Comparison of ENCODE assay signal across 9 mouse cellular contexts in genomic region chr10:61272089-61272626, GRCm38 (mm10). TPM values are rescaled to one million over a fixed set of nuclear protein-coding genes. Genes with fewer than 3 reads are reported as not detected.
DNase-seq lines count a peak whose midpoint lies in the region; ATAC-seq and TF ChIP-seq lines count a peak whose summit lies in the region.
"Had no signal": no experiment of that assay in that cellular context is flagged by ENCODE, and none has a peak within 500 bp of the region (broad histone marks: within the 10 kb centered on the region; RNA-seq: fewer than 3 reads in every experiment).

No protein-coding gene starts in this region.

- peak overlapping the region; percentile 52 for H3K4me3 ChIP-seq in lung, embryonic 16.5 days (ENCODE audit: low read length)
- H3K4me3 ChIP-seq in small intestine, adult 2 months (ENCODE audit: low read depth, low read length), result no peak overlapping the region
- H3K4me3 ChIP-seq in left cerebral cortex, adult 2 months, result no peak overlapping the region

- intact Hi-C loops in heart, postnatal 14 days (cut with DNase I), result loop anchor here (5.0 kb wide), 1 partner anchor 55 kb away; no protein-coding TSS in a partner anchor
- intact Hi-C loops in left cerebral cortex, adult 2 months (cut with DNase I), result loop anchor here (5.0 kb wide), 1 partner anchor 60 kb away; no protein-coding TSS in a partner anchor

- no peak overlapping the region; the same call in 1 of the 2 replicates for H3K9ac ChIP-seq in lung, embryonic 16.5 days (ENCODE audit: low read length)

- WGBS in lung, embryonic 16.5 days, result 28% methylated on average over 8 of the region's 8 CpGs
- 51% methylated on average over 8 of the region's 8 CpGs for WGBS in small intestine, adult 2 months

- ATAC-seq in lung, embryonic 16.5 days (ENCODE audit: low read depth), result no peak

- no peak for DNase-seq in lung, postnatal 25 days (ENCODE audit: low spot score)
- peak; percentile 76 for DNase-seq in fibroblast of lung, adult 2 months (ENCODE audit: low read depth)
- DNase-seq in heart, postnatal 14 days, result peak; percentile 54 to 57
- DNase-seq in left cerebral cortex, adult 2 months (ENCODE audit: extremely low spot score in 1 of 2, low spot score in 2 of 2), result no peak
- DNase-seq in T-cell, adult 2 months (ENCODE audit: low spot score), result no peak
- DNase-seq: cerebellum, adult 11-12 months had no signal

- H3K27me3 ChIP-seq in lung, embryonic 16.5 days (ENCODE audit: control insufficient read depth, insufficient read depth, low read depth, low read length), result peaks cover 4% of the 10 kb centered on the region; the same call in 1 of the 2 replicates
- H3K27me3 ChIP-seq in small intestine, adult 2 months (ENCODE audit: control insufficient read depth, insufficient read depth, low read length), result peaks cover 7% of the 10 kb centered on the region; the same call in 1 of the 2 replicates

- no peaks in the 10 kb centered on the region for H3K9me3 ChIP-seq in lung, embryonic 16.5 days (ENCODE audit: control insufficient read depth, low read length)

- H3K36me3 ChIP-seq in lung, embryonic 16.5 days (ENCODE audit: control insufficient read depth, insufficient read depth, low read length), result no peaks in the 10 kb centered on the region
- H3K36me3 ChIP-seq in small intestine, adult 2 months (ENCODE audit: control insufficient read depth, insufficient read depth, low read length), result no peaks in the 10 kb centered on the region

- TF ChIP-seq CTCF in small intestine, adult 2 months (IDR thresholded peaks at IDR 0.05; ENCODE audit: extremely low read depth, insufficient read length, insufficient replicate concordance, low read depth, low read length), result no peak
- TF ChIP-seq CTCF in left cerebral cortex, adult 2 months (IDR thresholded peaks at IDR 0.05), result no peak

- peak overlapping the region; percentile 96 for H3K4me2 ChIP-seq in lung, embryonic 16.5 days (ENCODE audit: low read depth, low read length)

- TF ChIP-seq POLR2A in small intestine, adult 2 months (IDR thresholded peaks at IDR 0.05; ENCODE audit: low read depth, low read length), result no peak

- no peak overlapping the region for H3K27ac ChIP-seq in lung, embryonic 16.5 days (ENCODE audit: low read length)
- H3K27ac ChIP-seq in small intestine, adult 2 months (ENCODE audit: insufficient read depth, low read depth, low read length), result peak overlapping the region; percentile 14; the same call in 1 of the 2 replicates
- H3K27ac ChIP-seq in left cerebral cortex, adult 2 months, result no peak overlapping the region

- H3K4me1 ChIP-seq in lung, embryonic 16.5 days (replicated peaks; ENCODE audit: control insufficient read depth, insufficient read depth, low read length), result peaks cover 15% of the 10 kb centered on the region
- H3K4me1 ChIP-seq in small intestine, adult 2 months (ENCODE audit: control insufficient read depth, insufficient read depth, insufficient read length, low read length), result no peaks in the 10 kb centered on the region

RNA-seq across cellular contexts. Expression of gene Adamts14, which starts 1.1 kb away (rescaled TPM):
- polyA plus RNA-seq in lung, embryonic 16.5 days (2015; fragmentation: Nextera tagmentation; extraction: Ambion mirVana), result 2.6 and 2.7 TPM in 2 replicates
- total RNA-seq in heart, postnatal 14 days (2021), result 1 to 10 TPM; 3.5 to 4.3 TPM
- 1.3 and 1.8 TPM in 2 replicates for polyA plus RNA-seq in small intestine, adult 2 months (2012; rRNA removed)
- under 1 TPM; 0.20 to 0.30 TPM for total RNA-seq in left cerebral cortex, adult 2 months (2021)

RNA-seq across cellular contexts. Expression of gene Prf1, which starts 25.5 kb away (rescaled TPM):
- polyA plus RNA-seq in lung, embryonic 16.5 days (2015; fragmentation: Nextera tagmentation; extraction: Ambion mirVana), result 0.06 TPM in 1 of 2 replicates, not detected in the other
- total RNA-seq in heart, postnatal 14 days (2021), result not detected
- 0.65 and 1.3 TPM in 2 replicates for polyA plus RNA-seq in small intestine, adult 2 months (2012; rRNA removed)
- not detected for total RNA-seq in left cerebral cortex, adult 2 months (2021)
- total RNA-seq: layer of hippocampus, postnatal 25 days had no signal

Comparison
In these comparisons a context has a peak if more than half of its experiments do, and no peak if none do; other contexts are left out.
1. DNase-seq: peak in fibroblast of lung, adult 2 months (single experiment) and heart, postnatal 14 days (2 of 2); none in lung, postnatal 25 days (single experiment), left cerebral cortex, adult 2 months (0 of 2) and T-cell, adult 2 months (single experiment).